Mouse (Mus musculus): ENCODE measurements around the gene Zswim8.

Gene Zswim8

GRCm38 (mm10) chr14:20733041-20733951, 25.9 kb downstream of the Zswim8 start:
- no peak for DNase-seq

- peak; percentile 93 to 95 for DNase-seq
Observed at GRCm38 (mm10) chr14:20733952-20734774, 26.8 kb downstream of the Zswim8 start, which contains the start of gene Ndst2. Gene Ndst2 (minus strand): TSS chr14:20734562.

- DNase-seq: no peak
Observed at GRCm38 (mm10) chr14:20735052-20735451, 27.7 kb downstream of the Zswim8 start.

GRCm38 (mm10) chr14:20735892-20736390, 28.6 kb downstream of the Zswim8 start:
- no peak for DNase-seq

- DNase-seq: peak; percentile 69 to 79
Observed at GRCm38 (mm10) chr14:20737306-20737705, 30.0 kb downstream of the Zswim8 start.

- no peak for DNase-seq
Observed at GRCm38 (mm10) chr14:20738511-20738910, 31.2 kb downstream of the Zswim8 start.

GRCm38 (mm10) chr14:20741301-20741700, 33.9 kb downstream of the Zswim8 start:
- no peak for DNase-seq

GRCm38 (mm10) chr14:20743614-20744013, 36.3 kb downstream of the Zswim8 start:
- DNase-seq: peak in 1 of 2 experiments; percentile 8

- no peak for DNase-seq
Observed at GRCm38 (mm10) chr14:20746935-20747334, 39.6 kb downstream of the Zswim8 start.

GRCm38 (mm10) chr14:20748388-20748787, 41.0 kb downstream of the Zswim8 start:
- no peak for DNase-seq

GRCm38 (mm10) chr14:20749494-20750051, 42.2 kb downstream of the Zswim8 start:
- DNase-seq: no peak

GRCm38 (mm10) chr14:20750503-20750902, 43.2 kb downstream of the Zswim8 start:
- DNase-seq: no peak

- DNase-seq: no peak
Observed at GRCm38 (mm10) chr14:20753792-20754191, 46.4 kb downstream of the Zswim8 start.

- DNase-seq: peak; percentile 93 to 95
Observed at GRCm38 (mm10) chr14:20757370-20757907, 50.1 kb downstream of the Zswim8 start.

GRCm38 (mm10) chr14:20758768-20759435, 51.5 kb downstream of the Zswim8 start:
- no peak for DNase-seq

GRCm38 (mm10) chr14:20764942-20765341, 57.6 kb downstream of the Zswim8 start:
- DNase-seq: no peak

GRCm38 (mm10) chr14:20765642-20766258, 58.4 kb downstream of the Zswim8 start:
- DNase-seq: peak; percentile 90 to 94

GRCm38 (mm10) chr14:20767936-20768335, 60.6 kb downstream of the Zswim8 start:
- DNase-seq: no peak

- no peak for DNase-seq
Observed at GRCm38 (mm10) chr14:20768581-20768980, 61.2 kb downstream of the Zswim8 start.

GRCm38 (mm10) chr14:20771941-20772340, 64.6 kb downstream of the Zswim8 start:
- no peak for DNase-seq

- DNase-seq: no peak
Observed at GRCm38 (mm10) chr14:20772808-20773207, 65.5 kb downstream of the Zswim8 start.
